Mouse (Mus musculus) neural tube, embryonic 15.5 days (tissue): ENCODE results near the gene Mllt11. TPM values are rescaled to one million over a fixed set of nuclear protein-coding genes. Genes with fewer than 3 reads are reported as not detected.

Source experiments
- ATAC-seq: fragments of 200-750 bp; cut with Nextera tagmentation; 2 replicates; pipeline ENCODE4 v1.8.0; 2017; ENCODE audit warnings: mild to moderate bottlenecking, moderate TSS enrichment, moderate library complexity; ENCODE audit not compliant: low FRiP score
- H3K27ac ChIP-seq: fragments of 300-500 bp; sonication (generic); replicated peaks from 2 replicates; pipeline ENCODE4 v1.5.1; 2015; ENCODE audit warnings: mild to moderate bottlenecking, inconsistent platforms
- H3K27me3 ChIP-seq: fragments of 300-500 bp; sonication (generic); replicated peaks from 2 replicates; pipeline ENCODE4 v1.6.1; 2015; ENCODE audit warnings: inconsistent platforms
- H3K36me3 ChIP-seq: fragments of 300-500 bp; sonication (generic); 2 replicates; pipeline ENCODE4 v1.6.1; 2015; ENCODE audit warnings: inconsistent platforms
- H3K4me1 ChIP-seq: fragments of 300-500 bp; sonication (generic); 2 replicates; pipeline ENCODE4 v1.6.1; 2015; ENCODE audit warnings: inconsistent platforms
- H3K4me2 ChIP-seq: fragments of 300-500 bp; sonication (generic); 2 replicates; pipeline ENCODE4 v1.6.1; 2015; ENCODE audit warnings: inconsistent platforms, mild to moderate bottlenecking, moderate library complexity
- H3K4me3 ChIP-seq: fragments of 300-500 bp; sonication (generic); replicated peaks from 2 replicates; pipeline ENCODE4 v1.5.1; 2015; ENCODE audit warnings: mild to moderate bottlenecking, inconsistent platforms
- H3K9ac ChIP-seq: fragments of 300-500 bp; sonication (generic); replicated peaks from 2 replicates; pipeline ENCODE4 v1.6.1; 2015; ENCODE audit warnings: mild to moderate bottlenecking, inconsistent platforms
- H3K9me3 ChIP-seq: fragments of 300-500 bp; sonication (generic); replicated peaks from 2 replicates; pipeline ENCODE4 v1.6.1; 2016; ENCODE audit warnings: inconsistent platforms
- WGBS: fragments of 180-500 bp; shearing (Covaris S2); methylation state at CpG from one replicate; pipeline ENCODE4 v1.1.7; 2015; ENCODE audit warnings: mixed read lengths; 5-methylcytosine and 5-hydroxymethylcytosine counted together
- polyA plus RNA-seq: library from polyadenylated mRNA; unstranded; fragments of >200 nt; fragmentation: Nextera tagmentation; extraction: Ambion mirVana; gene quantifications from 2 replicates; pipeline ENCODE4 v1.2.1, GENCODE M21; 2015

The Mllt11 gene
- polyA plus RNA-seq, 1 experiment from 2014 or later: 346 TPM

DNA sequence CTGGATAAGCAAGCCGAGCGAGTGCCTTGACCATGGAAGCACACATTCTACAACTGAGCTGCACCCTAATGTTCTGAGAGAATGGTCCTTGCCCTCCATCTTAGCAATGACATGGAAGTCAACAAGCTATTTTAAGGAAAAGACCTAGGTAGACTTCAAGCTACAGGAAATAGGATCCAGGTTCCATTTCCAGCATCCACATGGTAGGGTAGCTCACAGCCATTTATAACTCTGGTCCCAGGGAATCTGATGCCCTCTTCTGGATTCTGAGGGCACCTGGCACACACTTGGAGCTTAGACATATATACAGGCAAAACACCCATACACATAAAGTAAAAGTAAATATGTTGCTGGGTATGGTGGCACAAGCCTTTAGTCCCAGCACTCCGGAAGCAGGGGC, 34.1 kb upstream of the Mllt11 start:
- H3K9ac ChIP-seq: no peak overlapping the region
- no peak for ATAC-seq
- no peak overlapping the region for H3K4me2 ChIP-seq
- no peaks in the 10 kb centered on the region for H3K9me3 ChIP-seq
- no peaks in the 10 kb centered on the region for H3K27me3 ChIP-seq
- H3K36me3 ChIP-seq: peaks cover 63% of the 10 kb centered on the region
- no peak overlapping the region for H3K27ac ChIP-seq
- no peaks in the 10 kb centered on the region for H3K4me1 ChIP-seq
- WGBS: 98% methylated on average over 3 of the region's 3 CpGs
- H3K4me3 ChIP-seq: no peak overlapping the region

DNA sequence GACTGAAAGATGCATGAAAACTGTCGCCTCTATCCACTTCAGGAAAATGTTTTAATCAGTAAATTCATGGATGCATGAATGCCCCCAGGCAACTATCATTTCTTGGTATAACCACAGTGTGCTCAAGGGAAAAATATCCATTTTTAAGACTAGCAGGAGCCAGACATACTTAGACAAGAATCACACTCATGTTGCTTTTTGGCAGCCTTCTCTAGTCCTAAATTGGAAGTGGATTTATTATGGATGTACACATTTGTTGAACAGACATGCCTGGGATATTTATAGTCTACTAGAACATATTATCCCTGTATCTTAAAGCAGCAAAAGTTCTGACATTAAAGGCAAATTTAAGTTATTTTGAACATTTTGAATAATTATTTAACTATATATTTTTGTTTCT, 32.8 kb upstream of the Mllt11 start:
- WGBS: 48% methylated on average over 1 of the region's 1 CpGs
- H3K4me1 ChIP-seq: no peaks in the 10 kb centered on the region
- no peaks in the 10 kb centered on the region for H3K9me3 ChIP-seq
- peaks cover 74% of the 10 kb centered on the region for H3K36me3 ChIP-seq
- H3K27ac ChIP-seq: no peak overlapping the region
- H3K4me3 ChIP-seq: no peak overlapping the region
- no peak overlapping the region for H3K4me2 ChIP-seq
- no peak overlapping the region; the same call in 1 of the 2 replicates for H3K9ac ChIP-seq
- H3K27me3 ChIP-seq: no peaks in the 10 kb centered on the region
- no peak for ATAC-seq

DNA sequence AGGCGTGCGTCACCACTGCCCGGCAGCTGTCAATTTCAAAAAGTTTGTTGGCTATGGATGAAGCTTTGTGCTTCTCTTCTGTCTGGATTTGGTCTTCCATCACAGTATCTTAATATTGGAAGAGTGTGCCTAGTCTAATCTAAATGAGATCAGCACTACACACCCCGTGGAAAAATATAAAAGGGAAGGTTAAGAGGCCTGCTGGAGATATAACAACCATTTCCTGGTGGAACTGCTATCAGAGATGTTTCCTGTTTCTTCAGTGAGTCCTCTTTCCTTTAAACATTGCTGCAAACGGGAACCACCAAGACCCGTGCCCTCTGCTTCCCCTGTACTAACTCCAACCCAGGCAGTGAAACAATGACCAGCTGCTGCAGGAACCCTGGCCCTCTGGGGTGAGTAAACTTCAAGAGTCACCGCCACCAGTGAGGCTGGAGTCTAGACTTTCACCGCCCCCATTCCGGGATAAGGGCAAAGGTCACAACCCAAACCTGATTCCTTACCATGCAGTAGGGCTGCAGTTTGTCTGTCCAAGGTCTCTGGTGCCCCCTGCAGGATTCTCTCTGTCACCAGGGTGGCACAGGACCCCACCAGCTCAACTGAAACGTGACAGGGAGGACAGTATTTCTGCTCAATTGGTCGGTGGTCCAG, 31.2 kb upstream of the Mllt11 start:
- H3K9ac ChIP-seq: no peak overlapping the region
- H3K9me3 ChIP-seq: no peaks in the 10 kb centered on the region
- H3K4me3 ChIP-seq: no peak overlapping the region
- H3K4me1 ChIP-seq: no peaks in the 10 kb centered on the region
- no peaks in the 10 kb centered on the region for H3K27me3 ChIP-seq
- no peak overlapping the region for H3K27ac ChIP-seq
- WGBS: 55% methylated on average over 11 of the region's 11 CpGs
- H3K36me3 ChIP-seq: peaks cover 83% of the 10 kb centered on the region
- H3K4me2 ChIP-seq: no peak overlapping the region
- ATAC-seq: no peak

DNA sequence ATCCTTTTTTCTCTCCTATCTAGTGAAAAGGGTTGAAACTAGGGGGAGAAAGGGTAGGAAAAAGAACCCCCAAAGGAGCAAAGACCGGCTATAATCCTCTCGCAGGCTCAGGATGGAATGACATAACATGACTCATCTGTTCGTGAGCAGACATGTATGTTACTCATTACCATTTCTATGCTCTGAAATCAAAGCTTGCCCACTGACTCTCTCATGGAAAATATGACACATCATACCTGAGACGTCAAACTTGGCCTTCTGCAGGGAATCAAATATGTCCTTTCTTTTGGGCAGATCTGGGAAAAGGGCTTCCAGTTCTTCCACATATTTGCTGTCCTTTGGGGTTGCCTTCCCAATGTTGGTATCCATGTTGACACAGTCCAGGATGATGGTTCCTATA, 30.0 kb upstream of the Mllt11 start:
- WGBS: 97% methylated on average over 4 of the region's 4 CpGs
- Histone ChIP-seq H3K4me2 (no peak overlapping the region), H3K36me3 (peaks cover 84% of the 10 kb centered on the region), H3K4me3 (no peak overlapping the region), H3K9me3 (no peaks in the 10 kb centered on the region), H3K9ac (no peak overlapping the region), H3K27ac (no peak overlapping the region), H3K4me1 (no peaks in the 10 kb centered on the region), H3K27me3 (no peaks in the 10 kb centered on the region)
- ATAC-seq: no peak

DNA sequence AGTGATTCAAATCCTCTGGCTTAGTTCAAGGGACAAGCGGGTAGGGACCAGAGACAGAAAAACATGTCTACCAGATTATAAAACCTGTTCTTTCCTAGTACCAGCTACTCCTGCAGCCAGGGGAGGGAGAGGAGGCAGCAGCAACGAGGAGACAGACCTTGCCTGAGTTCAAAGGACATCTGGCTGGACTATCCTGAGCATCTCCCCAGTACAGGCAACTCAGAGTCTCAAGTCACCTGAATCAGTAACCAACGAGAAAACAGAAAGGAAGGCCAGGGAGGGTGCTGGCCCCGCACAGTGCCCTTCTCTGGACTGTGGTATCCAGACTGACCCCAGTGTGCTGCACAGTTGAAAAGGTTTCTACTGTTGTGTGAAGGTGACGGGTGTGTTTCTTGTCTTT, 25.0 kb upstream of the Mllt11 start:
- no peak for ATAC-seq
- WGBS: 78% methylated on average over 5 of the region's 5 CpGs
- Histone ChIP-seq H3K4me3 (no peak overlapping the region), H3K4me2 (no peak overlapping the region), H3K27ac (no peak overlapping the region), H3K27me3 (no peaks in the 10 kb centered on the region), H3K4me1 (no peaks in the 10 kb centered on the region), H3K9me3 (no peaks in the 10 kb centered on the region), H3K36me3 (peaks cover 81% of the 10 kb centered on the region), H3K9ac (no peak overlapping the region)

DNA sequence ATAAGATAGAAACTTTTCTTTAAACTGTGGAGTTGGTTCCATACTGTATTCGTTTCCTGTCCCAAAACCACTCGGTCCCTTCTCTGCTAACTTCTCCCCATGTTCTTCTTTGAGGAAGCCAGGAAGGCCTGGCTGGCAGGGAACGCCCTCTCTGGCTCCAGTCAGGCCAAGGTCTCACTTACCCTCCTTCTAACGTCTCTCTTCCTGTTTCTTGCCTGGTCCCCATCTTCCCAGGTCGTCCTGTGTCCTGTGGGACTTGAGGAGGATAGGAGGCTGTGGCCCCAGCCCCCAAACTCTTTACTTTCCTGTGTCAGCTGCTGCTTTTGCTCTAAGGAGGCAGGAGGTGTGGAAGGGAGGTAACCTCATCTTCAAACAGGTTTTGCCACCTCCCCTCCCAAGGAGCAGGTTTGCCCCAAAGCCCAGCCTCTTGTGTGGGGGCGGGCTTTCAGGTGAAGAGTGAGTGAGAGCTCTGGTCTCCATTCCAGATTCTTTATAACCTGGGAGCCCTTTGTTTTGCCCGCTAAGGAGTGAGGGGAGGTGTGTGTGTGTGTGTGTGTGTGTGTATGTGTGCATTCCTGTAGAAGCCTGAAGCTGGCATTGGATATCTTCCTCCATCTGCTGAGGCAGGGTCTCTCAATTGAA, 18.9 kb upstream of the Mllt11 start, which contains the start of gene Bnipl:
Gene Bnipl, minus strand, starts transcription at position 411 of the 642 bp plus-strand sequence.
- ATAC-seq: no peak
- H3K4me2 ChIP-seq: no peak within 1 kb of the TSS
- H3K36me3 ChIP-seq: peaks cover 25% of the 10 kb centered on the region
- H3K27ac ChIP-seq: no peak within 1 kb of the TSS
- 56% methylated on average over 7 of the region's 7 CpGs for WGBS
- H3K9me3 ChIP-seq: no peaks in the 10 kb centered on the region
- no peak within 1 kb of the TSS for H3K9ac ChIP-seq
- H3K4me1 ChIP-seq: no peaks in the 10 kb centered on the region
- no peak within 1 kb of the TSS for H3K4me3 ChIP-seq
- H3K27me3 ChIP-seq: no peaks in the 10 kb centered on the region

DNA sequence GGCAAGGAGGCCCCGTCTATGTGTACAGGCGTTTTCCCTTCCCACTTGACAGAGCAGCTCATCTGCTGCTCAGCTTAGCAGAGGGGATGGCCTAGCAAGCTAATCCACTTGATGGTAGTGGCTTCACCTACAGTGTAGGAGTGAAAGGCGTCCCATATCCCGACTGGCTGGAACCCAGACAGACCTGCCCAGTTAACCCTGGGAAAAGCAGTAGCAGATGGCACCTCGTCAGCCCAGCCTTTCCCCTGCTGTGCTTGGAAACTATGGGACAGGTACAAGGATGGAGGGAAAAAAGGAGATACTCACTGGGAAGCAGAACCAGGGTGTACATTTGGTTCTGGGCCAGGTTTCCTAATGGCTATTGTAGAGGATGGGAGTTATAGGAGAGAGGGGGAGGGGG, 18.4 kb upstream of the Mllt11 start:
- H3K4me1 ChIP-seq: no peaks in the 10 kb centered on the region
- 86% methylated on average over 5 of the region's 5 CpGs for WGBS
- H3K27me3 ChIP-seq: no peaks in the 10 kb centered on the region
- H3K9ac ChIP-seq: no peak overlapping the region
- no peak overlapping the region for H3K4me2 ChIP-seq
- peaks cover 25% of the 10 kb centered on the region for H3K36me3 ChIP-seq
- no peak for ATAC-seq
- H3K9me3 ChIP-seq: no peaks in the 10 kb centered on the region
- H3K27ac ChIP-seq: no peak overlapping the region
- no peak overlapping the region for H3K4me3 ChIP-seq

DNA sequence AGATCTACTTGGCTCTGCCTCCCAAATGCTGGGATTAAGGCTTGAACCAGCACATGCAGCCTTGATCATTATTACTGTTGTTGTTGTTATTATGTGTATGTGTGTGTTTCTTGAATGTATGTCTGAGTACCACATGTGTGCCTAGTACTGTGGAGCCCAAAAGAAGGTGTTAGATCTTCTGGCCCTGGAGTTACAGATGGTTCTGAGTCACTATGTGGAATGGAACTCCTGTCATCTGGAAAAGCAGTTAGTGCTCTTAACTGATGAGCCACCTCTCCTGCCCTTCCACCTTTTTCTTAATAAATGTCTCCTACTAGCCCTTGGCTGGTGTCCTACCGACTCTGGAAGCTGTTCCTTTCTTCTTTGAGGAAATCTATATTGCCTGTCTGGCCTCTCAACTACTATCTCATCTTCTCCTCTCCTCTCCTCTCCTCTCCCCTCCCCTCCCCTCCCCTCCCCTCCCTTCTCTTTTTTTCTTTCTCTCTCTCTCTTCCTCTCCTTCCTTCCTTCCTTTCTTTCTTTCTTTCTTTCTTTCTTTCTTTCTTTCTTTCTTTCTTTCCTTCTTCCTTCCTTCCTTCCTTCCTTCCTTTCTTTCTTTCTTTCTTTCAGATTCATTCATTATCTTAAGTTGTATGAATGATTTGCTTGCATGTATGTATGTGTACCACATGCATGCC, 15.8 kb upstream of the Mllt11 start:
- whole genome bisulfite sequencing: 76% methylated on average over 1 of the region's 1 CpGs
- Histone ChIP-seq H3K27ac (no peak overlapping the region), H3K27me3 (no peaks in the 10 kb centered on the region), H3K9me3 (no peaks in the 10 kb centered on the region), H3K9ac (no peak overlapping the region), H3K4me1 (no peaks in the 10 kb centered on the region), H3K36me3 (peaks cover 21% of the 10 kb centered on the region), H3K4me2 (no peak overlapping the region), H3K4me3 (no peak overlapping the region)
- ATAC-seq: no peak

DNA sequence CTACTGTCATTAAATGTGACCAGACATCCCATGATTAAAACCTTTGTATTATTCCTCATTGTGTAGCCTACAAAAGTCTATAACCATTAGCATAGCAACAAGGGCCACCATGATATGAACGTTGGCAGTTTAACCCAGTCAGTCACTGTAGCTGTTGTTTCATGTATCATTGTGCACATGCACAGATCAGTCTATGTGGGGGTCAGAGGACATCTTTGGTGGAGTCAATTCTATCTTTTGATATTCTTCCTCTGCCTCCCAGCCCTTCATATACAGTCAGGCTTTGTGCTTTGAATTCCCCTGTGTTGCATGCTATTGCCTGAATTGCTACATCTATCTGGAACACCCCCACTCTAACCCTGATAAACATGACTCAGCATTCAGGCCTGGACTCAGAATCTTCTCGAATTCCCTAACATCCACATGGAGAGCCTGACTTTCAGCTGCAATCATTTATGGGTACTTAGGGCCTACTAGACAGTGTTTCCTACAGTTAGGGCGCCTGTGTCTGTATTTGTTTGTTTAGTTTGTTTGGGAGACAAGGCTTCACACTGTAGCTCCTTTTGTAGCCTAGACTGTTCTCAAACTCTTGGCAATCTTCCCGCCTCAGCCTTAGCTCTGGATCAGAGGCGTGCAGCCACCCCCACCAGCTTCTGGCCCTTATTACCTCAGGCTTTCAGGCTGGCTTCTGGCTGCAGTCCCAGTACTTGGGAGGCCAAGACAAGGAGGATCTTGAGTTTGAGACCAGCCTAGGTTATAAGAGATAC, 14.7 kb upstream of the Mllt11 start:
- WGBS: 80% methylated on average over 5 of the region's 5 CpGs
- ATAC-seq: no peak; the same call in 1 of the 2 replicates

DNA sequence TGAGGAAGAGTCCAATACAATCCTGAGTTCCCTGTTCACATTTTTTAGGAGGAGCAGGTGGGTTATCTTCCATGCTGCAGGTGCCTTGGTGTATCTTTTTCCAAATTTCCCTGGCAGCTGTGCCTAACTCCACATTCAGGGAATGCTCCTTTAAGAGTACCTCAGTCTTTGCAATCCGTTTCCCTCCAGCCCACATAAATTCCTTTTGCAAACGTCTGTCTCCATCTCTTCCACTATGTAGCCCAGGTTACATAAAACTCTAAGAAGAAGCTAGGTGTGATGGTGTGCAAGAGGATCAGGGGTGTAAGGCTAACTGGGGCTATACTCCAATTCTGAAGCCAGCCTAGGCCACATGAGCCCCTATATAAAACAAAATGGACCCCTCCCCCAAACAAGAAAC, 11.1 kb upstream of the Mllt11 start:
- Histone ChIP-seq H3K9ac (no peak overlapping the region), H3K9me3 (no peaks in the 10 kb centered on the region), H3K4me3 (no peak overlapping the region), H3K27ac (no peak overlapping the region), H3K4me2 (no peak overlapping the region), H3K4me1 (no peaks in the 10 kb centered on the region), H3K27me3 (no peaks in the 10 kb centered on the region), H3K36me3 (peaks cover 27% of the 10 kb centered on the region)
- no peak for ATAC-seq
- WGBS: 81% methylated on average over 2 of the region's 2 CpGs

More for the DNA sequence above, 14.7 kb upstream of the Mllt11 start:
- H3K27ac ChIP-seq: no peak overlapping the region
- no peaks in the 10 kb centered on the region for H3K4me1 ChIP-seq
- no peaks in the 10 kb centered on the region for H3K27me3 ChIP-seq
- no peak overlapping the region for H3K4me2 ChIP-seq
- H3K4me3 ChIP-seq: no peak overlapping the region
- peaks cover 20% of the 10 kb centered on the region for H3K36me3 ChIP-seq
- no peak overlapping the region for H3K9ac ChIP-seq
- no peaks in the 10 kb centered on the region for H3K9me3 ChIP-seq

DNA sequence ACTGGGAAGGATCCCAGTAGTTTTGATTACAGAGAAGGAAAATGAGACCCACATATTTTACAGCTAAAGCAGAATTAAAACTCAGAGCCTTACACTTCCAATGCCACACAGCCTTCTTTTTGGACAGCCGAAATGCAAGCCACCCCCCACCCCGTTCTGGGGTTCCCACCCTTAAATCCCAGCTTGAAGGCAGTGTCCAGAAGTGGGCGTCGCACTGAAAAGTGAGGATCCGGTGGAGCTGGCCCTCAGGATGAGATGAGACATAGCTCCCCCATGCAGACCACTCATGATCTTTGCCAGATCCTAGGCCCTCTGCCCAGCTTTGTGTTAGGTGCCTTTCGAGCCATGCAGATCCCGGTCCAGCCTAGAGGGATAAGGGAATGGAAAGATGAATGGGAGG, 9.5 kb upstream of the Mllt11 start, which contains the start of gene Gm128:
Gene Gm128, minus strand, starts transcription at position 101 of the 400 bp plus-strand sequence.
- no peak for ATAC-seq
- WGBS: 83% methylated on average over 7 of the region's 7 CpGs

More for the DNA sequence above, 9.5 kb upstream of the Mllt11 start, which contains the start of gene Gm128:
- Histone ChIP-seq H3K36me3 (peaks cover 42% of the 10 kb centered on the region), H3K9ac (no peak within 1 kb of the TSS), H3K27me3 (no peaks in the 10 kb centered on the region), H3K9me3 (no peaks in the 10 kb centered on the region), H3K4me2 (peak within 1 kb of the TSS; percentile 16), H3K27ac (no peak within 1 kb of the TSS), H3K4me3 (no peak within 1 kb of the TSS), H3K4me1 (no peaks in the 10 kb centered on the region)
